Mouse (Mus musculus) MEL (cell line): ENCODE data around the gene Slc35c2. TPM values are rescaled to one million over a fixed set of nuclear protein-coding genes. Genes with fewer than 3 reads are reported as not detected.

Experiments used
- DNase-seq: peaks from one replicate; pipeline ENCODE4 v3.0.0; 2011; ENCODE audit warnings: low read depth, low spot score
- H3K27ac ChIP-seq: 2 replicates; pipeline ENCODE4 v1.5.1; 2012; ENCODE audit warnings: low read depth, mild to moderate bottlenecking, control low read depth, low read length, moderate library complexity; ENCODE audit not compliant: control insufficient read depth
- H3K27me3 ChIP-seq, 2 experiments: fragments of 150-350 bp in 1 of 2; sonication (generic) in 1 of 2; 2 replicates each; pipeline ENCODE4 v1.6.1; 2012; ENCODE audit warnings: low read length in 2 of 2, mild to moderate bottlenecking in 2 of 2, improper control_type of control experiment in 1 of 2, moderate library complexity in 1 of 2; ENCODE audit not compliant: insufficient read depth in 2 of 2, control insufficient read depth in 1 of 2
- H3K36me3 ChIP-seq, 2 experiments: 2 replicates each; pipeline ENCODE4 v1.6.1; 2012 to 2014; ENCODE audit warnings: low read length in 2 of 2, improper control_type of control experiment in 1 of 2, inconsistent platforms in 1 of 2, mild to moderate bottlenecking in 1 of 2; ENCODE audit not compliant: insufficient read depth in 2 of 2, control insufficient read depth in 1 of 2
- H3K4me1 ChIP-seq, 2 experiments: fragments of 150-350 bp in 1 of 2; sonication (generic) in 1 of 2; 2 replicates each; pipeline ENCODE4 v1.6.1; 2012; ENCODE audit warnings: low read length in 2 of 2, improper control_type of control experiment in 1 of 2, mild to moderate bottlenecking in 1 of 2; ENCODE audit not compliant: insufficient read depth in 2 of 2, control insufficient read depth in 1 of 2
- H3K4me3 ChIP-seq, 2 experiments: fragments of 150-350 bp in 1 of 2; sonication (generic) in 1 of 2; 2 replicates each; pipeline ENCODE4 v1.5.1; 2012; ENCODE audit warnings: low read depth in 2 of 2, low read length in 2 of 2, mild to moderate bottlenecking in 2 of 2, moderate library complexity in 2 of 2, control low read depth in 1 of 2, improper control_type of control experiment in 1 of 2; ENCODE audit not compliant: control insufficient read depth in 1 of 2, insufficient read depth in 1 of 2
- H3K79me2 ChIP-seq: 2 replicates; pipeline ENCODE4 v1.6.1; 2012; ENCODE audit warnings: mild to moderate bottlenecking, low read length, moderate library complexity; ENCODE audit not compliant: control insufficient read depth, poor library complexity, insufficient read depth
- H3K9ac ChIP-seq: 2 replicates; pipeline ENCODE4 v1.6.1; 2012; ENCODE audit warnings: low read depth, mild to moderate bottlenecking, control low read depth, low read length, moderate library complexity; ENCODE audit not compliant: control insufficient read depth, poor library complexity, severe bottlenecking
- H3K9me3 ChIP-seq: fragments of 150-350 bp; sonication (generic); replicated peaks from 2 replicates; pipeline ENCODE4 v1.6.1; 2012; ENCODE audit warnings: mild to moderate bottlenecking, low read length, improper control_type of control experiment, moderate library complexity; ENCODE audit not compliant: insufficient read depth
- CHD2 ChIP-seq: IDR thresholded peaks from 2 replicates; pipeline ENCODE4 v1.6.1; 2011; ENCODE audit warnings: low read length, improper control_type of control experiment
- CTCF ChIP-seq, 3 experiments: IDR thresholded peaks in 2 of 3; conservative IDR thresholded peaks in 1 of 3; 2 replicates each; pipeline ENCODE4 v1.5.1; 2011 to 2012; ENCODE audit warnings: low read length in 3 of 3, low read depth in 2 of 3, mild to moderate bottlenecking in 2 of 3, improper control_type of control experiment in 1 of 3, inconsistent platforms in 1 of 3, mixed read lengths in 1 of 3, moderate library complexity in 1 of 3; ENCODE audit not compliant: control insufficient read depth in 1 of 3, insufficient read depth in 1 of 3, poor library complexity in 1 of 3, severe bottlenecking in 1 of 3
- ELF1 ChIP-seq: IDR thresholded peaks from 2 replicates; pipeline ENCODE4 v1.6.1; 2014; ENCODE audit warnings: low read depth, mild to moderate bottlenecking, inconsistent platforms, low read length, improper control_type of control experiment, moderate library complexity
- EP300 ChIP-seq, 2 experiments: IDR thresholded peaks; 2 replicates each; pipeline ENCODE4 v1.6.1; 2011; ENCODE audit warnings: improper control_type of control experiment in 2 of 2, low read length in 2 of 2, low read depth in 1 of 2, mild to moderate bottlenecking in 1 of 2
- HCFC1 ChIP-seq: IDR thresholded peaks from 2 replicates; pipeline ENCODE4 v1.6.1; 2012; ENCODE audit warnings: low read depth, mild to moderate bottlenecking, inconsistent platforms, low read length, improper control_type of control experiment, moderate library complexity
- JUND ChIP-seq: IDR thresholded peaks from 2 replicates; pipeline ENCODE4 v1.6.1; 2011; ENCODE audit warnings: low read depth, mild to moderate bottlenecking, improper control_type of control experiment, low read length
- KAT2A ChIP-seq: conservative IDR thresholded peaks from 2 replicates; pipeline ENCODE4 v1.6.1; 2012; ENCODE audit warnings: low read depth, low read length, improper control_type of control experiment, inconsistent platforms
- MAFK ChIP-seq: IDR thresholded peaks from 2 replicates; pipeline ENCODE4 v1.6.1; 2011; ENCODE audit warnings: low read depth, mild to moderate bottlenecking, low read length, improper control_type of control experiment, borderline replicate concordance
- MAX ChIP-seq: IDR thresholded peaks from 2 replicates; pipeline ENCODE4 v1.6.1; 2011; ENCODE audit warnings: low read length, improper control_type of control experiment
- MEF2A ChIP-seq: IDR thresholded peaks from 2 replicates; pipeline ENCODE4 v1.6.1; 2014; ENCODE audit warnings: low read depth, mild to moderate bottlenecking, inconsistent platforms, low read length, improper control_type of control experiment; ENCODE audit not compliant: poor library complexity, insufficient replicate concordance, severe bottlenecking; ENCODE audit errors: extremely low read depth
- MYB ChIP-seq: IDR thresholded peaks from 2 replicates; pipeline ENCODE4 v1.6.1; 2011; ENCODE audit warnings: mild to moderate bottlenecking, low read depth, low read length, improper control_type of control experiment
- NRF1 ChIP-seq: IDR thresholded peaks from 2 replicates; pipeline ENCODE4 v1.6.1; 2014; ENCODE audit warnings: low read depth, mild to moderate bottlenecking, inconsistent platforms, low read length, improper control_type of control experiment, moderate library complexity; ENCODE audit not compliant: poor library complexity, insufficient read depth, severe bottlenecking
- POLR2A ChIP-seq, 2 experiments: IDR thresholded peaks; 2 replicates each; pipeline ENCODE4 v1.6.1; 2011 to 2012; ENCODE audit warnings: low read length in 2 of 2, mild to moderate bottlenecking in 2 of 2, control low read depth in 1 of 2, improper control_type of control experiment in 1 of 2, low read depth in 1 of 2, moderate library complexity in 1 of 2; ENCODE audit not compliant: control insufficient read depth in 1 of 2, insufficient read depth in 1 of 2, poor library complexity in 1 of 2
- POLR2AphosphoS5 ChIP-seq: IDR thresholded peaks from 2 replicates; pipeline ENCODE4 v1.6.1; 2012; ENCODE audit warnings: low read depth, borderline replicate concordance, mild to moderate bottlenecking, inconsistent platforms, low read length, moderate library complexity, mixed read lengths
- RAD21 ChIP-seq: IDR thresholded peaks from 2 replicates; pipeline ENCODE4 v1.6.1; 2011; ENCODE audit warnings: mild to moderate bottlenecking, low read depth, low read length, improper control_type of control experiment
- TBP ChIP-seq: IDR thresholded peaks from 2 replicates; pipeline ENCODE4 v1.8.0; 2011; ENCODE audit warnings: low read depth, low read length, improper control_type of control experiment
- TCF12 ChIP-seq: IDR thresholded peaks from 2 replicates; pipeline ENCODE4 v1.6.1; 2014; ENCODE audit warnings: low read depth, mild to moderate bottlenecking, inconsistent platforms, low read length, improper control_type of control experiment, moderate library complexity
- USF1 ChIP-seq: IDR thresholded peaks from 2 replicates; pipeline ENCODE4 v1.6.1; 2014; ENCODE audit warnings: low read depth, mild to moderate bottlenecking, inconsistent platforms, low read length, improper control_type of control experiment, moderate library complexity
- ZC3H11A ChIP-seq: IDR thresholded peaks from 2 replicates; pipeline ENCODE4 v1.6.1; 2012; ENCODE audit warnings: low read depth, mild to moderate bottlenecking, inconsistent platforms, low read length, improper control_type of control experiment
- ZKSCAN1 ChIP-seq: IDR thresholded peaks from 2 replicates; pipeline ENCODE4 v1.6.1; 2012; ENCODE audit warnings: low read depth, mild to moderate bottlenecking, inconsistent platforms, low read length, improper control_type of control experiment, moderate library complexity
- ZNF384 ChIP-seq: IDR thresholded peaks from 2 replicates; pipeline ENCODE4 v1.6.1; 2012; ENCODE audit warnings: low read depth, mild to moderate bottlenecking, inconsistent platforms, low read length, improper control_type of control experiment
- polyA plus RNA-seq, 2 experiments: library from polyadenylated mRNA; stranded (reverse) in 1 of 2; unstranded in 1 of 2; fragments of >175 nt in 1 of 2; fragments of >200 nt in 1 of 2; gene quantifications; 2 replicates each; pipeline versions ENCODE4 v1.2.1 to v1.2.4; 2012; ENCODE audit warnings: low replicate concordance in 2 of 2, low read depth in 1 of 2; ENCODE audit not compliant: insufficient read length in 2 of 2, insufficient read depth in 1 of 2, missing spikeins in 1 of 2
- total RNA-seq: library from RNA; depleted of rRNA; stranded (reverse); fragments of 300-350 nt; gene quantifications from 2 replicates; pipeline ENCODE4 v1.2.3, GENCODE M21; 2012

Gene Slc35c2
- total and polyA plus RNA-seq, 3 experiments: 64.9 to 121 TPM; not detected in 1

GRCm38 (mm10) chr2:165314197-165314596 is 26.5 kb upstream of the Slc35c2 start:
- H3K9ac ChIP-seq: no peak overlapping the region
- TF ChIP-seq JUND (no peak), TCF12 (no peak), EP300 (IDR thresholded peaks at IDR 0.05; ENCODE audit: low read depth in 1 of 2, low read length in 2 of 2) (no peak)
- no peaks in the 10 kb centered on the region for H3K9me3 ChIP-seq
- H3K4me3 ChIP-seq: no peak overlapping the region
- H3K27ac ChIP-seq: no peak overlapping the region
- H3K4me1 ChIP-seq: peaks cover 20 to 24% of the 10 kb centered on the region in 2 experiments
- H3K27me3 ChIP-seq: no peaks in the 10 kb centered on the region
- peaks cover 2 to 21% of the 10 kb centered on the region in 2 experiments; a peak in 2 of 4 replicates for H3K36me3 ChIP-seq
- DNase-seq: no peak
- no peaks in the 10 kb centered on the region for H3K79me2 ChIP-seq

DNA sequence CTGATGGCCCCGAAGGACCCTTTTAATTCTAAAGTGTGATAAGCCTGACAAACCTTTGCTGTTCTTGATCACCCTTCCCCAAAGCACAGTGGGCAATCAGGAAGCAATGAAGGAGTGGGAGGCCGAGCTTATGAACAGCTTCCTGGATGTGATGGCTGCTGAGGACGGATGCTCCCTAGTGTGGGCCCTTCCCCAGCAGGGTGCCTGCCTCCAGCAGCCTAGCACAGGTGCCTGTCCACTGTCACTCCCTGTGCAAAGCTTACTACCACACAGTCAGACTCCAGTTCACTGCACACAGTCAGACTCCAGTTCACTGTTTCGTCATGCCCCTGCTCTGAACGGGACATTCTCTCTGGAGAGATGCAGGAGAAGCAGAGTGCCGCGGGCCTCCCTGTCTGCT is 24.7 kb upstream of the Slc35c2 start:
- Histone ChIP-seq H3K36me3 (peaks cover 2 to 4% of the 10 kb centered on the region in 2 experiments; a peak in 3 of 4 replicates), H3K27me3 (no peaks in the 10 kb centered on the region)
- DNase-seq: no peak

GRCm38 (mm10) chr2:165311577-165311976 is 23.9 kb upstream of the Slc35c2 start:
- no peak for DNase-seq
- no peak for TF ChIP-seq MAX
- no peak for TF ChIP-seq KAT2A
- no peak for TF ChIP-seq MEF2A
- no peak for TF ChIP-seq ZNF384
- no peak for TF ChIP-seq MYB
- no peak for TF ChIP-seq TBP
- no peak for TF ChIP-seq CTCF (IDR thresholded peaks at IDR 0.05 in 2 of 3, conservative IDR thresholded peaks at IDR 0.05 in 1 of 3; ENCODE audit: control insufficient read depth in 1 of 3, insufficient read depth in 1 of 3, low read depth in 2 of 3, low read length in 3 of 3, poor library complexity in 1 of 3, severe bottlenecking in 1 of 3)
- TF ChIP-seq NRF1: no peak
- no peak for TF ChIP-seq CHD2
- TF ChIP-seq, all 39 proteins: peak for 0
- Histone ChIP-seq H3K27me3 (no peaks in the 10 kb centered on the region), H3K4me3 (no peak overlapping the region), H3K9me3 (no peaks in the 10 kb centered on the region), H3K4me1 (no peaks in the 10 kb centered on the region), H3K9ac (no peak overlapping the region), H3K36me3 (peaks cover 0 to 2% of the 10 kb centered on the region in 2 experiments; a peak in 1 of 4 replicates), H3K27ac (no peak overlapping the region), H3K79me2 (no peaks in the 10 kb centered on the region)

More for the DNA sequence above, 24.7 kb upstream of the Slc35c2 start:
- Histone ChIP-seq H3K9me3 (no peaks in the 10 kb centered on the region), H3K4me1 (peaks cover 3 to 6% of the 10 kb centered on the region in 2 experiments; a peak in 3 of 4 replicates), H3K79me2 (no peaks in the 10 kb centered on the region), H3K9ac (no peak overlapping the region), H3K4me3 (no peak overlapping the region), H3K27ac (no peak overlapping the region)
- TF ChIP-seq JUND: no peak
- no peak for TF ChIP-seq POLR2AphosphoS5
- no peak for TF ChIP-seq TCF12
- no peak for TF ChIP-seq ZKSCAN1
- TF ChIP-seq POLR2A (IDR thresholded peaks at IDR 0.05; ENCODE audit: control insufficient read depth in 1 of 2, insufficient read depth in 1 of 2, low read depth in 1 of 2, low read length in 2 of 2, poor library complexity in 1 of 2): no peak
- TF ChIP-seq KAT2A: no peak
- TF ChIP-seq CTCF (IDR thresholded peaks at IDR 0.05 in 2 of 3, conservative IDR thresholded peaks at IDR 0.05 in 1 of 3; ENCODE audit: control insufficient read depth in 1 of 3, insufficient read depth in 1 of 3, low read depth in 2 of 3, low read length in 3 of 3, poor library complexity in 1 of 3, severe bottlenecking in 1 of 3): no peak
- TF ChIP-seq HCFC1: no peak
- no peak for TF ChIP-seq ELF1
- TF ChIP-seq EP300 (IDR thresholded peaks at IDR 0.05; ENCODE audit: low read depth in 1 of 2, low read length in 2 of 2): no peak
- TF ChIP-seq MAFK: no peak
- no peak for TF ChIP-seq USF1
- no peak for TF ChIP-seq RAD21
- no peak for TF ChIP-seq ZC3H11A
